Mouse (Mus musculus) CH12.LX (cell line): Measurements from ENCODE around the gene Ccdc171.

Experiments used
- BHLHE40 ChIP-seq: IDR thresholded peaks from 2 replicates; pipeline ENCODE4 v1.6.1; 2011; ENCODE audit warnings: mild to moderate bottlenecking, low read depth, low read length, improper control_type of control experiment
- CTCF ChIP-seq, 2 experiments: IDR thresholded peaks in 1 of 2; conservative IDR thresholded peaks in 1 of 2; 2 replicates each; pipeline ENCODE4 v1.5.1; 2011 to 2012; ENCODE audit warnings: low read depth in 2 of 2, low read length in 2 of 2, improper control_type of control experiment in 1 of 2, inconsistent platforms in 1 of 2, mild to moderate bottlenecking in 1 of 2, moderate library complexity in 1 of 2
- ETS1 ChIP-seq: conservative IDR thresholded peaks from 2 replicates; pipeline ENCODE4 v1.6.1; 2012; ENCODE audit warnings: low read depth, mild to moderate bottlenecking, inconsistent platforms, low read length, improper control_type of control experiment, moderate library complexity
- HCFC1 ChIP-seq: IDR thresholded peaks from 2 replicates; pipeline ENCODE4 v1.6.1; 2012; ENCODE audit warnings: low read depth, mild to moderate bottlenecking, inconsistent platforms, low read length, improper control_type of control experiment
- IRF4 ChIP-seq: IDR thresholded peaks from 2 replicates; pipeline ENCODE4 v1.6.1; 2014; ENCODE audit warnings: low read depth, mild to moderate bottlenecking, inconsistent platforms, low read length, improper control_type of control experiment
- KAT2A ChIP-seq: IDR thresholded peaks from 2 replicates; pipeline ENCODE4 v1.6.1; 2012; ENCODE audit warnings: low read length, improper control_type of control experiment, inconsistent platforms; ENCODE audit not compliant: insufficient replicate concordance
- MEF2A ChIP-seq: IDR thresholded peaks from 2 replicates; pipeline ENCODE4 v1.6.1; 2014; ENCODE audit warnings: low read depth, mild to moderate bottlenecking, inconsistent platforms, low read length, improper control_type of control experiment, borderline replicate concordance
- NELFE ChIP-seq: IDR thresholded peaks from 2 replicates; pipeline ENCODE4 v1.6.1; 2011; ENCODE audit warnings: low read depth, low read length, improper control_type of control experiment
- POLR2A ChIP-seq: IDR thresholded peaks from 2 replicates; pipeline ENCODE4 v1.6.1; 2011; ENCODE audit warnings: low read depth, mild to moderate bottlenecking, improper control_type of control experiment, low read length
- SMC3 ChIP-seq: IDR thresholded peaks from 2 replicates; pipeline ENCODE4 v1.6.1; 2011; ENCODE audit warnings: low read depth, low read length, improper control_type of control experiment
- TCF12 ChIP-seq: IDR thresholded peaks from 2 replicates; pipeline ENCODE4 v1.6.1; 2014; ENCODE audit warnings: low read depth, mild to moderate bottlenecking, inconsistent platforms, low read length, improper control_type of control experiment
- UBTF ChIP-seq: IDR thresholded peaks from 2 replicates; pipeline ENCODE4 v1.6.1; 2012; ENCODE audit warnings: low read depth, mild to moderate bottlenecking, inconsistent platforms, low read length, improper control_type of control experiment, moderate library complexity
- USF1 ChIP-seq: IDR thresholded peaks from 2 replicates; pipeline ENCODE4 v1.6.1; 2014; ENCODE audit warnings: low read depth, mild to moderate bottlenecking, inconsistent platforms, low read length, improper control_type of control experiment

DNA sequence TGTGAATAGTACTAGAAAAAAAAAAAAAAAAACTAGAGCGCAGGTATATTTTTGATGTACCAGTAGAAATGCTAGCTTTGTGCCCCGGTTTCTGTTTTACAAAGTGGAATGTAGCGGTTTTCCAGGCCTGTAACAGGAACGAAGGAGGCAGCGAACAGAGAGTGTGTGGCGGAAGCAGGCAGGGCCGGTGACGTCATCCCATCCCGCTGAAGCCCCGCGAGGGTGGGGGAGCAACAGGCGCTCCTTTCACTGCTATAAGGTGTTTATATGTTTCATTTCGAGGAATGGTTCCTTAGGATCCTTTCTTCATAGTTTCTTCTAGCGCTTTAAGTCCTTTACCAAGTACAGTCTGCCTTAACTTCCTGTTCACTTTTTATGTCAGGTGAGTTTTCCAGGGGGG is 272.6 kb downstream of the Ccdc171 start:
- TF ChIP-seq CTCF (conservative IDR thresholded peaks at IDR 0.05 in 1 of 2, IDR thresholded peaks at IDR 0.05 in 1 of 2; ENCODE audit: low read depth in 2 of 2, low read length in 2 of 2): no peak
- no peak for TF ChIP-seq TCF12
- no peak for TF ChIP-seq KAT2A
- TF ChIP-seq UBTF: no peak
- TF ChIP-seq POLR2A: no peak
- TF ChIP-seq BHLHE40: no peak
- TF ChIP-seq USF1: no peak
- no peak for TF ChIP-seq NELFE
- no peak for TF ChIP-seq MEF2A
- no peak for TF ChIP-seq ETS1
- TF ChIP-seq IRF4: no peak
- TF ChIP-seq SMC3: no peak
- no peak for TF ChIP-seq HCFC1
